Mouse (Mus musculus) heart, embryonic 13.5 days (tissue): ENCODE data around the gene Cavin2. TPM values are rescaled to one million over a fixed set of nuclear protein-coding genes. Genes with fewer than 3 reads are reported as not detected.

ENCODE experiments used
- ATAC-seq: fragments of 200-750 bp; cut with Nextera tagmentation; 2 replicates; pipeline ENCODE4 v1.8.0; 2017; ENCODE audit warnings: moderate TSS enrichment; ENCODE audit not compliant: insufficient number of reproducible peaks, low FRiP score, low TSS enrichment; ENCODE audit errors: extremely low read depth
- H3K27ac ChIP-seq: fragments of 300-500 bp; sonication (generic); replicated peaks from 2 replicates; pipeline ENCODE4 v1.5.1; 2015; ENCODE audit warnings: moderate library complexity, mild to moderate bottlenecking, inconsistent platforms
- H3K27me3 ChIP-seq: fragments of 300-500 bp; sonication (generic); replicated peaks from 2 replicates; pipeline ENCODE4 v1.6.1; 2015; ENCODE audit warnings: mild to moderate bottlenecking, inconsistent platforms
- H3K36me3 ChIP-seq: fragments of 300-500 bp; sonication (generic); 2 replicates; pipeline ENCODE4 v1.6.1; 2015; ENCODE audit warnings: mild to moderate bottlenecking, inconsistent platforms
- H3K4me1 ChIP-seq: fragments of 300-500 bp; sonication (generic); 2 replicates; pipeline ENCODE4 v1.6.1; 2015; ENCODE audit warnings: inconsistent platforms
- H3K4me2 ChIP-seq: fragments of 300-500 bp; sonication (generic); 2 replicates; pipeline ENCODE4 v1.6.1; 2015; ENCODE audit warnings: inconsistent platforms, mild to moderate bottlenecking, moderate library complexity
- H3K4me3 ChIP-seq: fragments of 300-500 bp; sonication (generic); 2 replicates; pipeline ENCODE4 v1.5.1; 2015; ENCODE audit warnings: moderate library complexity, mild to moderate bottlenecking, inconsistent platforms
- H3K9ac ChIP-seq: fragments of 300-500 bp; sonication (generic); 2 replicates; pipeline ENCODE4 v1.6.1; 2015; ENCODE audit warnings: inconsistent platforms, mild to moderate bottlenecking, moderate library complexity
- H3K9me3 ChIP-seq: fragments of 300-500 bp; sonication (generic); 2 replicates; pipeline ENCODE4 v1.6.1; 2016; ENCODE audit warnings: inconsistent platforms
- WGBS: fragments of 180-500 bp; shearing (Covaris S2); methylation state at CpG from one replicate; pipeline ENCODE4 v1.1.7; 2015; ENCODE audit warnings: mixed read lengths; 5-methylcytosine and 5-hydroxymethylcytosine counted together
- polyA plus RNA-seq: library from polyadenylated mRNA; unstranded; fragments of >200 nt; fragmentation: Nextera tagmentation; extraction: Ambion mirVana; gene quantifications from 2 replicates; pipeline ENCODE4 v1.2.1, GENCODE M21; 2015

The Cavin2 gene
- 138 and 153 TPM in 2 replicates for polyA plus RNA-seq

GRCm38 (mm10) chr1:51288755-51289619 is at the start of gene Cavin2:
TSS of gene Cavin2 (plus strand) at chr1:51289126.
- peak; percentile 63 for ATAC-seq
- peaks cover 7% of the 10 kb centered on the region for H3K36me3 ChIP-seq
- no peaks in the 10 kb centered on the region for H3K9me3 ChIP-seq
- WGBS: 20% methylated on average over 17 of the region's 17 CpGs
- H3K27ac ChIP-seq: peak within 1 kb of the TSS; percentile 99
- H3K4me2 ChIP-seq: peak within 1 kb of the TSS; percentile 79
- H3K9ac ChIP-seq: peak within 1 kb of the TSS; percentile 90
- H3K27me3 ChIP-seq: no peaks in the 10 kb centered on the region
- peak within 1 kb of the TSS; percentile 63 for H3K4me3 ChIP-seq
- peaks cover 44% of the 10 kb centered on the region for H3K4me1 ChIP-seq

DNA sequence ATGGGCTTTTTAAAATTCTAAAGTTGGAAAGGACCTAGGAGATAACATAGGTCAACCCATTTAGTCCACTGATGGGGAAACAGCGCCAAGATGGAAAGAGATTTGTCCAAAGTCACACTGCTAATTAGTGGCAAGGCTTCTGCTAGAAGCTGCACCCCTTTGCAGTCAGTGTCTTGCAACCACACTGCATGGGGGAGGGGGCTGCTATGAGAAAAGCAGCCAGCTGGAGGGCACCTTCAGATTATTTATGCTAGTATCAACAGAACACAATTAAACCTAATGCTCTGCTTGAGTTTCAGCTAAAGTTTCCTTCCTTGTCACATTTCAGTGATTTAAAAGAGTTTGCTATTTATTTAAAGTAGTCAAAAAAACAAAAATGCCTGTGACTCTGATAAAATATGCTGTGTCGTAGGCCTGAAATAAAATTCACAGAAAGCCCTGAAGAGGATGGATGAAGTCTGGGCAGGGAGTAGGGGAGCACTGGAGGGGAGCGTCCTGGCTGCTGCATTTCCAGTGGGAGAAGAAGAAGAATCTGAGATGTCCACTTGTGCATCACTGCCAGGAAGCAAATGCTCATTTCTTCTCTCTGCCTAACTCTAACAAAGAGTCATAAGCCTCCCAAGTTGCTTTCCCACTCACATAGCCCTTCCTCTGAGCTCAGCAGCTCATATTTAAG is 47.5 kb upstream of the Cavin2 start:
- Histone ChIP-seq H3K4me1 (no peaks in the 10 kb centered on the region), H3K27ac (no peak overlapping the region), H3K9me3 (no peaks in the 10 kb centered on the region), H3K4me3 (no peak overlapping the region), H3K9ac (no peak overlapping the region), H3K36me3 (no peaks in the 10 kb centered on the region), H3K27me3 (no peaks in the 10 kb centered on the region), H3K4me2 (no peak overlapping the region)
- 64% methylated on average over 3 of the region's 3 CpGs for WGBS
- no peak for ATAC-seq

- H3K4me3 ChIP-seq: no peak overlapping the region
- H3K9me3 ChIP-seq: no peaks in the 10 kb centered on the region
- no peaks in the 10 kb centered on the region for H3K36me3 ChIP-seq
- no peak overlapping the region for H3K9ac ChIP-seq
- no peaks in the 10 kb centered on the region for H3K27me3 ChIP-seq
- WGBS: 83% methylated on average over 3 of the region's 3 CpGs
- no peak overlapping the region for H3K4me2 ChIP-seq
- H3K4me1 ChIP-seq: no peaks in the 10 kb centered on the region
- no peak overlapping the region for H3K27ac ChIP-seq
- ATAC-seq: no peak
Observed at GRCm38 (mm10) chr1:51243294-51243693, 45.6 kb upstream of the Cavin2 start.

GRCm38 (mm10) chr1:51243869-51244268 is 45.1 kb upstream of the Cavin2 start:
- no peak overlapping the region for H3K4me2 ChIP-seq
- no peak overlapping the region for H3K27ac ChIP-seq
- no peaks in the 10 kb centered on the region for H3K9me3 ChIP-seq
- H3K9ac ChIP-seq: no peak overlapping the region
- H3K36me3 ChIP-seq: no peaks in the 10 kb centered on the region
- H3K27me3 ChIP-seq: no peaks in the 10 kb centered on the region
- H3K4me3 ChIP-seq: no peak overlapping the region
- WGBS: 75% methylated on average over 3 of the region's 3 CpGs
- ATAC-seq: no peak
- H3K4me1 ChIP-seq: no peaks in the 10 kb centered on the region

GRCm38 (mm10) chr1:51245381-51245780 is 43.5 kb upstream of the Cavin2 start:
- no peak for ATAC-seq
- Histone ChIP-seq H3K27me3 (no peaks in the 10 kb centered on the region), H3K4me3 (no peak overlapping the region), H3K4me1 (no peaks in the 10 kb centered on the region), H3K9ac (no peak overlapping the region), H3K36me3 (no peaks in the 10 kb centered on the region), H3K4me2 (no peak overlapping the region), H3K9me3 (no peaks in the 10 kb centered on the region), H3K27ac (peak overlapping the region; percentile 28)
- WGBS: 64% methylated on average over 3 of the region's 3 CpGs

GRCm38 (mm10) chr1:51250302-51250701 is 38.6 kb upstream of the Cavin2 start:
- no peak overlapping the region for H3K4me3 ChIP-seq
- H3K27ac ChIP-seq: no peak overlapping the region
- no peaks in the 10 kb centered on the region for H3K4me1 ChIP-seq
- WGBS: 67% methylated on average over 5 of the region's 5 CpGs
- H3K4me2 ChIP-seq: no peak overlapping the region
- ATAC-seq: no peak
- H3K9me3 ChIP-seq: no peaks in the 10 kb centered on the region
- no peaks in the 10 kb centered on the region for H3K36me3 ChIP-seq
- no peak overlapping the region for H3K9ac ChIP-seq
- H3K27me3 ChIP-seq: no peaks in the 10 kb centered on the region

- WGBS: 19% methylated on average over 5 of the region's 5 CpGs
- Histone ChIP-seq H3K4me2 (peak overlapping the region; percentile 23; the same call in 1 of the 2 replicates), H3K4me3 (no peak overlapping the region), H3K9me3 (no peaks in the 10 kb centered on the region), H3K27ac (peak overlapping the region; percentile 93), H3K36me3 (no peaks in the 10 kb centered on the region), H3K27me3 (no peaks in the 10 kb centered on the region), H3K9ac (no peak overlapping the region), H3K4me1 (peaks cover 65% of the 10 kb centered on the region)
- 0 out of 2 replicates have a peak, but pooled peaks have one; percentile 23 for ATAC-seq
Observed at GRCm38 (mm10) chr1:51265118-51265800, 23.7 kb upstream of the Cavin2 start.

- Histone ChIP-seq H3K9me3 (no peaks in the 10 kb centered on the region), H3K4me3 (no peak overlapping the region), H3K36me3 (no peaks in the 10 kb centered on the region), H3K4me2 (peak overlapping the region; percentile 23; the same call in 1 of the 2 replicates), H3K4me1 (peaks cover 71% of the 10 kb centered on the region), H3K27ac (peak overlapping the region; percentile 93), H3K9ac (no peak overlapping the region), H3K27me3 (no peaks in the 10 kb centered on the region)
- ATAC-seq: peak; percentile 76
- WGBS: 1% methylated on average over 2 of the region's 2 CpGs
Observed at GRCm38 (mm10) chr1:51265926-51266325, 23.0 kb upstream of the Cavin2 start.

DNA sequence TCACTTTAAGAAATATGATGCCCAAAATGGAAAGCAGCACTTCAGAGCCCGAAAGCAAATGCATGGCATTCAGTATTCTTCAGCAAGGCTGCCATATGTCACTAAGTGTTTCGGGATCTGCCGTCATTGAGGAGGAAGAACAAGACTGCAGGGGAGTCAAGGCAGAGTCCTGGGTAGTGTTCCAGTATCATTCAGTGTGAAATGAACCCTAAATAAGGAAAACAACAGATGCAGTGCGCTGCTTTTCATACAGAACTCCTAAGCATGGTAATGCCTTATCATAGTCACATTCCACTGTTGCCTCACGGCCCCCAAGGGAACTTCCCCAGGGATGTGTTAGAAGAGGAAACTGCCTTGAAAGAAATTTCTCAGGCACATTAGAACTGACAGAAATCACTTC is 21.8 kb upstream of the Cavin2 start:
- peak overlapping the region; percentile 93 for H3K27ac ChIP-seq
- no peak for ATAC-seq
- WGBS: 9% methylated on average over 5 of the region's 5 CpGs
- no peaks in the 10 kb centered on the region for H3K9me3 ChIP-seq
- peak overlapping the region; percentile 33 for H3K4me3 ChIP-seq
- H3K36me3 ChIP-seq: no peaks in the 10 kb centered on the region
- H3K27me3 ChIP-seq: no peaks in the 10 kb centered on the region
- H3K4me2 ChIP-seq: peak overlapping the region; percentile 60
- peak overlapping the region; percentile 24 for H3K9ac ChIP-seq
- H3K4me1 ChIP-seq: peaks cover 83% of the 10 kb centered on the region

DNA sequence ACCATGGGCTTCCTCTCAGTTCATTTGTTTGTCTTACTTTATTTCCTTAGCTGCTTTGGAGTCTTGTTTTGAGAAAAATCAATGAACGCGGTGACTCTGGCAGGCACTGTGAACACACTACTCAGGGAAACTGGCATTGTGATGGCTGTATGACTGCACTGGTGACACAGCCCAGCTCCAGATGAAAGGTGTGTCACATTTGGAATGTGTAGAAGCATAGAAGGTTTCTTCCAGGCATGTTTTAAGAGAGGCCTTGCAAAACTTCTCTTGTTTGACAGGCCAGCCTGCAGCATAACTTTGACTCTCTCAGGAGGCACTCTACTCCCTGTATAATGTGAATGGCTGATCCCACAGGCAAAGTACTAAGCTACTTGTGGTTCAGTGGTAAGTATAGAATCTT is 20.7 kb upstream of the Cavin2 start:
- H3K4me3 ChIP-seq: no peak overlapping the region
- peaks cover 94% of the 10 kb centered on the region for H3K4me1 ChIP-seq
- no peaks in the 10 kb centered on the region for H3K9me3 ChIP-seq
- no peak overlapping the region for H3K9ac ChIP-seq
- no peak overlapping the region for H3K4me2 ChIP-seq
- H3K27me3 ChIP-seq: no peaks in the 10 kb centered on the region
- ATAC-seq: no peak
- no peaks in the 10 kb centered on the region for H3K36me3 ChIP-seq
- peak overlapping the region; percentile 93 for H3K27ac ChIP-seq
- 45% methylated on average over 2 of the region's 2 CpGs for WGBS
